Mouse (Mus musculus): ENCODE results near the gene Srms. TPM values are rescaled to one million over a fixed set of nuclear protein-coding genes. Genes with fewer than 3 reads are reported as not detected.

Srms gene
- polyA plus RNA-seq (2016; fragmentation: Nextera tagmentation; extraction: Ambion mirVana), result not detected in 2 replicates

GRCm38 (mm10) chr2:181213021-181213445 is at the start of gene Srms:
TSS of gene Srms (minus strand) at chr2:181213185.
- no peak for ATAC-seq (ENCODE audit: low FRiP score)
- Histone ChIP-seq H3K27ac (no peak within 1 kb of the TSS), H3K36me3 (replicated peaks) (no peaks in the 10 kb centered on the region), H3K4me1 (peaks cover 10% of the 10 kb centered on the region), H3K4me2 (peak within 1 kb of the TSS; percentile 49), H3K9me3 (no peaks in the 10 kb centered on the region), H3K9ac (no peak within 1 kb of the TSS; the same call in none of the 2 replicates), H3K27me3 (peaks cover 44% of the 10 kb centered on the region), H3K4me3 (replicated peaks) (peak within 1 kb of the TSS; percentile 25)
- WGBS, result 1% methylated on average over 17 of the region's 17 CpGs

- WGBS, result 61% methylated on average over 1 of the region's 1 CpGs
- H3K27ac ChIP-seq, result no peak overlapping the region
- H3K27me3 ChIP-seq, result no peaks in the 10 kb centered on the region
- no peak overlapping the region for H3K9ac ChIP-seq
- H3K4me1 ChIP-seq, result no peaks in the 10 kb centered on the region
- no peak overlapping the region for H3K4me3 ChIP-seq (replicated peaks)
- H3K9me3 ChIP-seq, result no peaks in the 10 kb centered on the region
- ATAC-seq (ENCODE audit: low FRiP score), result no peak
- peaks cover 67% of the 10 kb centered on the region for H3K36me3 ChIP-seq (replicated peaks)
- H3K4me2 ChIP-seq, result no peak overlapping the region
Observed at GRCm38 (mm10) chr2:181253248-181253647, 40.3 kb upstream of the Srms start.

GRCm38 (mm10) chr2:181251841-181252240 is 38.9 kb upstream of the Srms start:
- no peaks in the 10 kb centered on the region for H3K4me1 ChIP-seq

GRCm38 (mm10) chr2:181249217-181249616 is 36.2 kb upstream of the Srms start:
- Histone ChIP-seq H3K36me3 (replicated peaks) (peaks cover 33% of the 10 kb centered on the region), H3K9me3 (no peaks in the 10 kb centered on the region), H3K27ac (no peak overlapping the region), H3K4me1 (no peaks in the 10 kb centered on the region), H3K27me3 (no peaks in the 10 kb centered on the region), H3K4me3 (replicated peaks) (no peak overlapping the region), H3K4me2 (no peak overlapping the region), H3K9ac (no peak overlapping the region)
- no peak for ATAC-seq (ENCODE audit: low FRiP score)
- 91% methylated on average over 10 of the region's 10 CpGs for WGBS

More at GRCm38 (mm10) chr2:181251841-181252240, 38.9 kb upstream of the Srms start:
- Histone ChIP-seq H3K9ac (no peak overlapping the region), H3K27ac (no peak overlapping the region), H3K4me2 (no peak overlapping the region), H3K36me3 (replicated peaks) (peaks cover 55% of the 10 kb centered on the region), H3K4me3 (replicated peaks) (no peak overlapping the region), H3K27me3 (no peaks in the 10 kb centered on the region), H3K9me3 (no peaks in the 10 kb centered on the region)
- ATAC-seq (ENCODE audit: low FRiP score), result no peak
- 80% methylated on average over 1 of the region's 1 CpGs for WGBS

DNA sequence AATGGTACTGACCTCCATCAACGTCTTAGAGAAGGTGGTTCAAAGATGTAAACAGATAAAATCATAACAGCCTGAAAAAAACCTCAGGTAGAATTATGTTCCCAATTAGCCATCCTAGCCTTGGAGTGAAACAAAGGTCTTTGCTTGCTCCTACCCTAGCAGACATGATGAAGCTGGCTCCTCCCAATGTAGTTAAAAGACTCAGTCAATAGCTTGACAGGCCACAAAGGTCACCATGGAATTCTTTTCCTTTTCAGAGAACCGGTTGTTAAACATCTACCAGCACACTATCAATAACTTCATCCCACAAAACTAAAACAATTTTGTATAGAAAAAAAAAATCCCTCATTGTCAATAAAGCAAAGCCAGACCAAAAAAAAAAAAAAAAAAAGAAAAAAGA is 32.0 kb upstream of the Srms start:
- 19% methylated on average over 2 of the region's 2 CpGs for WGBS
- no peak for ATAC-seq (ENCODE audit: low FRiP score)
- Histone ChIP-seq H3K4me1 (0 out of 2 replicates have a peak, but pooled peaks cover 4% of the 10 kb centered on the region), H3K27ac (no peak overlapping the region), H3K9ac (no peak overlapping the region), H3K9me3 (no peaks in the 10 kb centered on the region), H3K4me2 (no peak overlapping the region), H3K4me3 (replicated peaks) (no peak overlapping the region), H3K36me3 (replicated peaks) (no peaks in the 10 kb centered on the region), H3K27me3 (0 out of 2 replicates have a peak, but pooled peaks cover 4% of the 10 kb centered on the region)

- no peak for ATAC-seq (ENCODE audit: low FRiP score)
- WGBS, result 36% methylated on average over 11 of the region's 11 CpGs
- Histone ChIP-seq H3K4me3 (replicated peaks) (no peak overlapping the region), H3K27me3 (0 out of 2 replicates have a peak, but pooled peaks cover 4% of the 10 kb centered on the region), H3K4me1 (0 out of 2 replicates have a peak, but pooled peaks cover 4% of the 10 kb centered on the region), H3K9me3 (no peaks in the 10 kb centered on the region), H3K4me2 (no peak overlapping the region), H3K36me3 (replicated peaks) (no peaks in the 10 kb centered on the region), H3K27ac (no peak overlapping the region), H3K9ac (no peak overlapping the region)
Observed at GRCm38 (mm10) chr2:181243706-181244394, 30.9 kb upstream of the Srms start.

- no peak for ATAC-seq (ENCODE audit: low FRiP score)
- H3K9ac ChIP-seq, result no peak overlapping the region
- no peaks in the 10 kb centered on the region for H3K36me3 ChIP-seq (replicated peaks)
- H3K27me3 ChIP-seq, result 0 out of 2 replicates have a peak, but pooled peaks cover 4% of the 10 kb centered on the region
- no peak overlapping the region for H3K27ac ChIP-seq
- WGBS, result 78% methylated on average over 3 of the region's 3 CpGs
- no peak overlapping the region; the same call in 1 of the 2 replicates for H3K4me2 ChIP-seq
- no peaks in the 10 kb centered on the region for H3K9me3 ChIP-seq
- no peak overlapping the region for H3K4me3 ChIP-seq (replicated peaks)
- H3K4me1 ChIP-seq, result 0 out of 2 replicates have a peak, but pooled peaks cover 4% of the 10 kb centered on the region
Observed at GRCm38 (mm10) chr2:181242314-181242665, 29.3 kb upstream of the Srms start.

- WGBS, result 15% methylated on average over 16 of the region's 16 CpGs
- H3K27me3 ChIP-seq, result 0 out of 2 replicates have a peak, but pooled peaks cover 4% of the 10 kb centered on the region
- no peak for ATAC-seq (ENCODE audit: low FRiP score)
- no peaks in the 10 kb centered on the region for H3K36me3 ChIP-seq (replicated peaks)
- H3K9me3 ChIP-seq, result no peaks in the 10 kb centered on the region
- peak within 1 kb of the TSS; percentile 49 for H3K4me2 ChIP-seq
- no peak within 1 kb of the TSS for H3K27ac ChIP-seq
- 0 out of 2 replicates have a peak, but pooled peaks cover 4% of the 10 kb centered on the region for H3K4me1 ChIP-seq
- peak within 1 kb of the TSS; percentile 29 for H3K4me3 ChIP-seq (replicated peaks)
- H3K9ac ChIP-seq, result peak within 1 kb of the TSS; percentile 26; the same call in 1 of the 2 replicates
Observed at GRCm38 (mm10) chr2:181241602-181242313, 28.8 kb upstream of the Srms start, which contains the start of gene Helz2. TSS of gene Helz2 (minus strand) at chr2:181242027.

GRCm38 (mm10) chr2:181240806-181241440 is 27.9 kb upstream of the Srms start:
- no peak overlapping the region for H3K4me3 ChIP-seq (replicated peaks)
- 92% methylated on average over 13 of the region's 13 CpGs for WGBS

GRCm38 (mm10) chr2:181239261-181239660 is 26.3 kb upstream of the Srms start:
- 0 out of 2 replicates have a peak, but pooled peaks cover 4% of the 10 kb centered on the region for H3K27me3 ChIP-seq
- 0 out of 2 replicates have a peak, but pooled peaks cover 4% of the 10 kb centered on the region for H3K4me1 ChIP-seq
- no peak for ATAC-seq (ENCODE audit: low FRiP score)
- H3K4me2 ChIP-seq, result no peak overlapping the region
- no peak overlapping the region for H3K9ac ChIP-seq
- no peaks in the 10 kb centered on the region for H3K36me3 ChIP-seq (replicated peaks)
- no peaks in the 10 kb centered on the region for H3K9me3 ChIP-seq
- WGBS, result 89% methylated on average over 9 of the region's 9 CpGs
- no peak overlapping the region for H3K4me3 ChIP-seq (replicated peaks)
- H3K27ac ChIP-seq, result no peak overlapping the region

More at GRCm38 (mm10) chr2:181240806-181241440, 27.9 kb upstream of the Srms start:
- H3K36me3 ChIP-seq (replicated peaks), result no peaks in the 10 kb centered on the region
- H3K4me1 ChIP-seq, result 0 out of 2 replicates have a peak, but pooled peaks cover 4% of the 10 kb centered on the region
- no peak for ATAC-seq (ENCODE audit: low FRiP score)
- H3K27me3 ChIP-seq, result 0 out of 2 replicates have a peak, but pooled peaks cover 4% of the 10 kb centered on the region
- H3K9me3 ChIP-seq, result no peaks in the 10 kb centered on the region
- no peak overlapping the region for H3K4me2 ChIP-seq
- no peak overlapping the region for H3K27ac ChIP-seq
- H3K9ac ChIP-seq, result no peak overlapping the region

DNA sequence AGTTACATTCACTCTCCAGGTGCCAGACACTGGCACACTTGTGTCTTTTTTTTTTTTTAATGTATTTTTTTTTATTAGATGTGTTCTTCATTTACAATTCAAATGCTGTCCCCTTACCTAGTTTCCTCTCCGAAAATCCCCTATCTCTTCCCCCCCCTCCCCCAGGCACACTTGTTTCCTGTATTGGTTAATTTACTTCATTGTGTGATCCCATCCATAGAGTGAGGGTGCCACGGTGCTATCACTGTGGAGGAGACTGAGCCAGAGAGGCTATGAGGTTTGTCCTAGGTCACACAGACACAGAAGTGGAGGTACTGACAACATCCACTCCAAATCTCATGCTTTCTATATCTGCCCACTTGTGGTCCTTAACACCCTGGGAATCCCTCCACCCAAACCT is 25.9 kb upstream of the Srms start:
- ATAC-seq (ENCODE audit: low FRiP score), result no peak
- H3K4me2 ChIP-seq, result no peak overlapping the region
- H3K9me3 ChIP-seq, result no peaks in the 10 kb centered on the region
- H3K27ac ChIP-seq, result no peak overlapping the region
- H3K27me3 ChIP-seq, result 0 out of 2 replicates have a peak, but pooled peaks cover 4% of the 10 kb centered on the region
- H3K4me1 ChIP-seq, result 0 out of 2 replicates have a peak, but pooled peaks cover 4% of the 10 kb centered on the region
- 78% methylated on average over 2 of the region's 2 CpGs for WGBS
- H3K9ac ChIP-seq, result no peak overlapping the region
- no peaks in the 10 kb centered on the region for H3K36me3 ChIP-seq (replicated peaks)
- no peak overlapping the region for H3K4me3 ChIP-seq (replicated peaks)
